Mouse (Mus musculus) spleen, postnatal 10 days (tissue): Measurements from ENCODE around the gene Mrps18b.

Experiments
- DNase-seq, 2 experiments: peaks; one replicate each; pipeline ENCODE4 v3.0.0; 2021 to 2022; ENCODE audit warnings: low spot score in 2 of 2

The Mrps18b gene

DNA sequence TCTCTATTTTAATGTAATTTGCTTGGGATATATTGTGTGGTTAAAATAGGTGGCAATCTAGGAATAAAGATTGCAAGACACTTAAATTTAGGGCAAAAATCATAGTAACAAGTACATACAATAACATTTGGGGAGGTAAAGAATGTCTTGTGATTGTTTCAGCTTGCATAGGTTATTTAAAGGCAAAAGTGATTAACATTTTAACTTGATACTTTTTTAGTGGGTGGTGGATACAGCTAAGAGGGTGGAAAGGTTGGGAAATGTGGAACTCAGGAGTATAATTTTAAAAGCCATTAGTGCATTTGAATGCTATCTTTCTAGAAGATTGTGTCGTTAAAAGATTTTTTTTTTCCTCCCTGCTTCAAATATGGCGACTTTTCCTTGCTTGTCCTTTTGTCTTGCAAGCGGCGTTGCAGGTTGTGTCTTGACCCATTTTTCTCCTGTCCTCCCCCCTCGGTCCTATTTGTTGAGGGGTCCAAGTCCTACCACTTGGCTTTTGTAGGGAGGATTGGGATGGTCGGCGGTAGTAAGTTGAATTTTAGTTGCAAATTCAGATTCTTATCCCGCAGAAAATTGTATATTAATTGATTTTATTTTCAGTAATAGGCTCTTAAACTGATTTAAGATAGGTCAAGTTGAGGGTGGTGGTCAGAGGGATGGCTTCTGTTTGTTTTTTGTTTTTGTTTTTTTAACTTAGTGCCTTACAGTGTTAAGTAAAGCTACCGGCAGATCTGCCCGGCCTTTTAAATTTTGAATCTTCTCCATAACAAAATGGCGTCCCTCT is 2.3 kb upstream of the Mrps18b start:
- peak; percentile 58 to 61 for DNase-seq

DNA sequence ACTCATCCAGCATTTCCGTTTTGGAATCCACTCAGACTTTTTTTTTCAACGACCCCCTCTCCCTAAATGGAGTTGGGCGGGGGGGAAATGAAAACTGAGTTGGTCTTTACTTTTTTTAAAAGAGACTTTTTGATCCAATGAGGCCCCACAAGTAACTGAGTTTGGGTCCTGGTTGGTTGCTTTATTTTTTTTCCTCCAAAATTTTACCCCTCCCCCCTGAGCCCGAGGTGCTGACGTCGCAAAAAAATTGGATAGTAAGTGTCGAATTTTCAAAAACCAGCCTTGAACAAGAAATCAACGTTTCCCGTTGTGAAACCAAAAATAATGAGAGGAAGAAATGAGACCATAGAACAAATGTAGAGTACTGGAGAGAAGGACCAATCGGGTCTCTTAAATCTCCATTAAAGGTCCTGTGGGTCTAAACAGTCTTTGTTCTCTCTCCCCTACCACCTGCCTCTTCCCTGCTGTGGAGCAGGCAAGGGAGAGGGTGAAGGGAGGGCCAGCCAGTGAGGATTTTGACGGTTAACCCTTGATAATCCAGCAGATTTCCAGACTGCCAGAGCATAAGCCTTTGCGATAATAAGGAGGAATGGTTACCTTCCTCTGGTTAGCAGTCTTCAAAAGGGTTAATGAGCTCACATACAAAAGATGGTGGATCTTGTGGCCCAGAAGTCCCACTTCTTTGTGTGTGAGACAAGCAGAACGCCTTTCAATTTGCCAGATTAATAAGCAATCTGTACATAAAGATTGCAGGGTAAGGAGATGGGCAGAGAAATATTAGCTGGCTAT is 1.5 kb upstream of the Mrps18b start:
- peak; percentile 51 to 65 for DNase-seq

DNA sequence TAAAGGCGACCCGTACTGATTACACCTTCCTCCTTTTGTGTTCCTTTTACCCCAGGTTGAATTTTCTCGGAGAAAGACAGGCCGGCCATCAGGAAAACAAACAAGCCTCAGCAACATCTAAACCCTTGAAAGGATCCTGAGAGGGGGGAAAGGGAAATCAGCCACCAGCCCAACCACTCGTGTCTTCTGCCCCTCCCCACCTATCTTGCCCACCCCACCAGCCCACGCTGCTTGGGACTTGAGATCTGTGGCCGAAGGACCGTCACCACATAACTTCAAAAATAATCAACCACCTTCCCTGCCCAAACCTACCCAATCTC is 914 bp upstream of the Mrps18b start:
- peak in 1 of 2 experiments; percentile 54 for DNase-seq

DNA sequence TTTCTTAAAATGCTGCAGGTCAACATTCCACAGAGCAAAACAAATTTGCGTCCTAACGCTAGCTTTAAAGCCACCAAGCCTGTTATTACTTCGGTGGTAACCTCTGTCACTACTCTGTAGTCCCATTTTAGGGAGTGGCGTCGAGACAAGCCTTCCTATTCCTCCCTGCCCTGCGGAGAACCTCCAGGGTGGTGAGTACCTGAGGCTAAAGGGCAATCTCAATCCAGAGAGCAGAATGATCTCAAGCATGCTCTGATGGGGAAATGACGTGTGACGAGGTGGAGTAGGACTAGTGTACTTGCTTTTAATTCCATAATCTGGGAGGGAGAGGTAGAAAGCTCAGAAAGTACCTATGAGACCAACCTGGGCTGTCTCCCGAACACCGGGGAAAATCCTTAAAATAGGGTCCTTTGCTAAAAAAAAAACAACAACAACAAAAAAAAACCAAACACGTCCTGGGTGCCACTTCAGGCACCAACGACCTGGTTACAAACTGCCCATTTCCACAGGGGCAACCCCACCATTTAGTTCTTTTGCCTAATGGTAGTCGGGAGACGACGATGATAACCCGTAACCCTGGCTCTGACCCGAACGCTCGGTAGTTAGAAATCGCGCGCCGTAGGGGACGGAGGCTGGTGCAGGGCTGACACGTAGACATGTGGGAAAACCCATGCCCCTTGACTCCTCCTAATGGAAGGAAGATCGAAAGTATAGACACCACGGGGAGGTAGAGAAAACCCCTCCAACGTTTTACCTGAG is 472 bp downstream of the Mrps18b start:
- no peak for DNase-seq

DNA sequence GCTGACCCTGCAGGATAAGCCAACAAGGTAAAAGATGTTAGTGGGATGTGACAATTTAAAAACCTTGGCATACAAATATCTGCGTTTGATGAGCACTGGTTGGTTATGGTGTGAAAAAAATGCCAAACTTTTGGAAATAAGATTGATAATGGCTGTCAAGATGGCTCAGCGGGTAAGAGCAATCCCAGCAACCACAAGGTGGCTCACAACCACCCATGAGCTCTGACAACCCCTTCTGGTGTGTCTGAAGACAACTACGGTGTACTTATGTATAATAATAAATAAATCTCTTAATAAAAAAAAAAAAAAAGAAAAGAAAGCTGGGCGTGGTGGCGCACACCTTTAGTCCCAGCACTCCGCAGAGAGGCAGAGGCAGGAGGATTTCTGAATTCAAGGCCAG is 1.2 kb downstream of the Mrps18b start:
- DNase-seq: no peak

DNA sequence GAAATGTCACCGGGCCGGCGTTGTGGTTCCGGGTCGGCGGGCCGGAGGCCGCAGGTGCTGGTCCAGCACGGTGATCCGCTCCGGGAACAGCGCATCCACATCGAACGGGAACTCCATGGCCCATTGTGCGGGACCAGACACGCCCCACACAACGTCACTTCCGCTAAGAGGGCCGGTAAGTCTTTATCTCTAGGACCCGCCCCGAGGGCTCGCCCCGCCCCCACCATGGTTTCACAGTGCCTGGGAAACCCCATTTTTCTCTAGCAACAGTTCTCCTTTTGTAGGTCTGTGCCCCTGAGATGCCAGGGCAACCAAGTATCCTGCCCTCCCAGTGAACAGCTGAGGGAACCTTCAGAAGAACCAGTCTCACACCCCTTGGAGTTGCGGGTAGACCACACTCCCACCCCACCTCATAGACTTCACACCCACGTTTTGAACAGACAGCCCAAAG is 6.2 kb downstream of the Mrps18b start, which contains the start of gene Atat1:
Gene Atat1 (minus strand): TSS at position 157 of the 451 bp plus-strand sequence.
- peak; percentile 94 to 99 for DNase-seq

DNA sequence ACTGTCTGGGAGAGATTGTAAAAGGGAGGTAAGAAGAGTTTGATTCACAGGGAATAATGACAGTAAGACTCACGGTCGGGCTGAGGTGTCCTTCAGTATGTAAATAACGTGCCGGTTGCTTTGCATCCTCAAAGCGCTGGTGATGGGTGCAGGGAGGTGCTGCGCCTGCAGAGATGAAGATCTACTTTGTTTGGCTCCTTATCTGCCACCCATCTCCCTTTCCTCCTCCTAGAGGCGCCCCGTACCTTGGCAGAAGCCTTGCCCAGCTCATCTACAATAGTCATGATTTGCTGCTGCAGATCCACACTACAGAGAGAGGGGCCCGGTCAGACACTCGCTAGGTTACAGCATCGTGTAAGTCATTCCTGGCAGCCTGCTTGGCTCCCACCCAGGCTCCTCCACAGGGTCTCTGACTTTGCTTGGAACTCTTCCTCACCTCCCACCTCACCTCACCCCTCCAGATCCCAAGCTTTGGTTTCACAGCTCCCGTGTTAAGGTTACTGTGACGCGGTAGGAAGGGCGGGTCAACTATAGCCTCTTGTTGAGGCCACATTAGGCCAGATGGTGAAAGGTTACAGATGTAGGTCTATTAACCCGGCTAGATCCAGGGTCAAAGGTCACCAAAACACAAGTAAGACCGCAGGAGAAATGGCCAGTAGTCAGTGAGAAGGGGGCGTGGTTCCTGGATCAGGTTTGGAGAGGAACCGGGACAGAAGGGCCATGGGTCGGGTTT is 6.8 kb downstream of the Mrps18b start:
- no peak for DNase-seq

DNA sequence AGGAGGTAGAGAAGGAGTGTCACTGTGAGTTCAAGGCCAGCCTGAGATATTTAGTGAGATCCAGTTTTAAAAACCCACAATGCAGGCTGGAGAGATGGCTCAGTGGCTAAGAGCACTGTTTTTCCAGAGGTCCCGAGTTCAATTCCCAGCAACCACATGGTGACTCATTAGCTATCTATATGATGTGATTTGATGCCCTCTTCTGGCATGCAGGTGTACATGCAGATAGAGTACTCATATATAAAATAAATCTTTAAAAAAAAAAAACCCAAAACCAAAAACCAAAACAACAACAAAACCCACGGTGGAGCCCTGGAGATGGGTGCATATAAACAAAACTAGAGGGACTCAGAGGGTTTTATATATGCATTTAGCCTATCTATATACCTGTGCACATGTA is 8.6 kb downstream of the Mrps18b start:
- no peak for DNase-seq

DNA sequence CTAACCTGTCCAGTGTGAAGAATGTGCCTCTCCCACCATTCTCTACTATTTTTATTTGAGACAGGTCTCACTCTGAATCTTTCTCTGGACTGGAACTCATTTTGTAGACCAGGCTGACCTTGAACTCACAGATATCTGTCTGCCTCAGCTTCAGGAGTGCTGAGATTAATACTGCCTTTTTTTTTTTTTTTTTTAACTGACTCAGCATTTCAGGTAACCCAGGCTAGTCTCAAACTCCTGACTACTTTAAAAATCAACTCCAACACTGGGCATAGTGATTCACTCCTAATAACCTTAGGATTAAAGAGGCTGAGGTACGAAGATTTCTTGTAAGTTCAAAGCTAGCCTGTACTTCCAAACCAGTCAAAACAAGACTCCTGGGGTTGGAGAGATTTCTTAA is 10.6 kb downstream of the Mrps18b start:
- DNase-seq: no peak

DNA sequence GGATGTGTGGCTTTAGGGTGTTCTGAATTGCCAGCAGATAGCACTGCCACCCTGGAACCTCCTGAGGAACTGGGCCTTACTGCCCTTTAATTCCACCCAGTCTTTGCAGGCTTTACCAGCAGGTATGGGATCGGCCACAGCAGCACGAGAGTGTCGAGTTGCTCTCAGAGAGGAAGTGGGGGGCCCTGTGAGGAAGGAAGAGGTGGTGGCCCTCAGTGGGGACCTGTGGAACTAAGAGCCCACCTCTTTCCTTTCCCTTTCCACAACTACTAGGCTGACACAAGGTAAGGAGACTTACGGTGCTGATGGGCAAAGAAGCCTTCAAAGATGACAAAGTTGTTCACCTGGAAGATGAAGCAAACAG is 12.2 kb downstream of the Mrps18b start:
- no peak for DNase-seq

DNA sequence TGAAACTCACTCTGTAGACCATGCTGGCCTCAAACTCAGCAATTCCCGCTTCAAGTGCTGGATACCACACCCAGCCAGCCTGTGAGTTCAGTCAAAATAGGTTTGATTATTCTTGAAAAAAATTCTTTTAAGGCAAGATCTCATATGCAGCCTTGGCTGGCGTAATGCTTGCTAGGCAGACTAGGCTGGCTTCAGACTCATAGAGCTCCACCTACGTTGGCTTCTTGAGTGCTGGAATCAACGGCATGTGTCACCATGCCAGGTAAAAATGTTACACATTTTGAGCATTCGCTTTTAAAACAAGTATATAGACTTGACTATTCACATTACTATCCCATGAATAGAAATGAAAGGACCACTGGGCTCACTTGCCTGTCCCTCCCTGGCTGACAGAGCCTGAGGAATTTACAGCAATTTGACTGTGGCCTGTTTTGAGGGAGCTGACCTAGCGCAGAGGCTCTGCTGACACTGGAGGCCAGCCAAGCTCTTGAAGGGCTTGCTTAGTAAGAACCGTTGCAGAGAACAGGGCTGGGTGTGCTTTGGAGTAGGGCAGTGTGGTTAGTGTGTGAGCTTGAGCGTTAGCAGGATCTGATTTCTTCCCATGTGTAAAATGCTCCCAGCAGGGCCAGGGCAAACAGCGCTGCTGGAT is 12.7 kb downstream of the Mrps18b start:
- no peak for DNase-seq

DNA sequence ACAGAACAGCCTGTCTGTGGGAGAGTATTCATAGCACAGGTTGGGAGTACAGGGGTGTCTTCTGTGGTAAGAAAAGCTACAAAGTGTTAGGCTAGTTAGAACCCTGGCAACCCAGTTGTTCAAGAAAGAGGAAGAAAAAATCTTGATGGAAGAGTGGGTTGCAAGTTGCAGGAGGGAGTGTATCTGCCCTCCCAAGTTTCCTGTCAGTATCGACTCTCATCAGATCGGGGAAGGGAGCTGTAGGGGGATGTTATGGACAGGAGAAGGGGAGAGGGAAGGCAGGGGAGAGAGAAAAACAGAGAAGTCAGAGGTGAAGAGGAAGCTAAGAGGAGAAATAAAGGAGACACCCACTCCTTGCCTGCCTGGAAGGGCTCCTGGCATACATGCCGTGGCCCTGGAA is 15.6 kb downstream of the Mrps18b start:
- DNase-seq: no peak

DNA sequence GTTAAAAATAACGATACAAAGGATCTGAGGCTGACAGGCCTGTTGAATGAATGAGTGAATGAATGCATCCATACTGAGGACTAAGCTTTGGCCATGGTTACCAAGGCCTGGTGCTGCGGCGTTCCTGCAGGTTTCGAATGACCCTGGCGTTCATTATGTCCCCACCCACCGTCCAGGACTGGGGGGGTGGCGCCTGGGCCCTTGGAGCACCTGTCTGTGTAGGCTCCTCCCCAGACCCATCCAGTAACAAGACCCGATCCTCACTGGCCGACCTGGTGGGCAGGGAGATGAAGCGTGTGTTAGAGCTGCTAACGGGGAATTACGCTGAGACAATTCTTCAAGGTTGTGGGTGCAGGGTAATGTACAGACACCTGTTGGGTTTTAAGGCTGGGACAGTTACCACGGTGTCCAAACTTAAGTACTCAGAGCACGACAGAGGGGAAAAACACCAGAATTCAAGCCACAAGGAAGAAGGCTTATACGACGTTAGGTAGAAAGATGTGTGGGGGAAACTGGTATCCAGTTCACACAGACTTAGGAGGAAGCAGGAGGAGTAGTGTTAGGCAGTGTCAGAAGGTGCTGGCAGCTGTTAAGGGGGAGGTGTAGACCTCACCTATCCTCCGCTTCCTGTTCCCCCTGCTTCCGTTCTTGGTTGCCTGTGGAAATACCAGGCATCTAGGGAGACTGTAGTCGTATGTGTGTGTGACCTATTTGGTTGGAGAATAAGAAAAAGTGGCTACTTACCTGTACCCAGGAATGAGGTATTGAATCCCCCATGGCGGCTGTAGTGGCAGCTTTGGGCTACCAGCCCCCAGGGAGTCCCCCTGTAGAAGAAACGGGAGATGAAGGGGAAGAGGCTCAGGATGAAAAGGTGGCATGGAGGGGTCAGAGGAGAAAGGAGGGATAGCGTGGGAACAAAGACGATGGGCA is 18.3 kb downstream of the Mrps18b start:
- peak in 1 of 2 experiments; percentile 27 for DNase-seq

DNA sequence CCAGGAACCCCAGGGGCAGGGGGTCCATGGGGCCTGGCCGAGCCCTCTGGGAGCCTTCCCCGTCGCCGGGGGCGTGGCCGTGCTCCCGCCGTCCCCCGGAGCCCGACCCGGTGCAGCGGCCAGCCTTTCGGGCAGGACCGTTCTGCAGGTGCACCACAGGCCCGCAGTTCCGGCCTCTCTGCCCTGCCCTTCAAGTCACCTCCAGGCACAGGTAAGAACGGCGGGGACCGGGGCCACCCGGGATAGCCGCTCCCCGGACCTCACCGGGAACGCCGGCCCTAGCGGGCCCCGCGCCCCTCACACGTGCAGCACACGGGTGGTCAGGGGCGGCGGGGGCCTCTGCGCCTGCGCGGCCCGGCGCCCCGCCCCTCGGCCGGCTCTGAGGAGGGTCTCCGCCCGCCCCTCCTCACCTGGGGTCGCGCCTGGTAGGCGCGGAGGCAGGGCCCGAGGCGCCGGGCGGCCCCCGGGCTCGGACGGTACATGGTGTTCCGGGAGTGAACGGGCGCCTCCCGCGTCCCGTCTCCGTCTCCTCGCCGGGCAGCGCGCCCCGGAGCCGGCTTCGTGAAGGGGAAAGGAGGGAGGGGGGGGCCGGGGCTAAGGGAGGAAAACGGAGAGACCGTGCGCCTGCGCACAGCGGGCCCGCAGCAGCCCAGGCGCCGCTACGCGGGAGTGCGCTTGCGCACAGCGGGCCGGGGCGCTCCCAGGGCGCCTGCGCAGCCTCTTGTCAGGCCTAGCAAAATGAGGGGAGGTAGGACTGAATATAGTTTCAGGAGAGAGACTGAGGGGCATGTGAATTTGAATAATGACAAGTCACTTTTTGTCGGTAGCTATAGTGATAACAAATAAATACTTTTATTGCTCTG is 19.2 kb downstream of the Mrps18b start, which contains the start of gene 2310061I04Rik:
Gene 2310061I04Rik (minus strand): TSS at position 651 of the 863 bp plus-strand sequence.
- DNase-seq: peak; percentile 82 to 93

DNA sequence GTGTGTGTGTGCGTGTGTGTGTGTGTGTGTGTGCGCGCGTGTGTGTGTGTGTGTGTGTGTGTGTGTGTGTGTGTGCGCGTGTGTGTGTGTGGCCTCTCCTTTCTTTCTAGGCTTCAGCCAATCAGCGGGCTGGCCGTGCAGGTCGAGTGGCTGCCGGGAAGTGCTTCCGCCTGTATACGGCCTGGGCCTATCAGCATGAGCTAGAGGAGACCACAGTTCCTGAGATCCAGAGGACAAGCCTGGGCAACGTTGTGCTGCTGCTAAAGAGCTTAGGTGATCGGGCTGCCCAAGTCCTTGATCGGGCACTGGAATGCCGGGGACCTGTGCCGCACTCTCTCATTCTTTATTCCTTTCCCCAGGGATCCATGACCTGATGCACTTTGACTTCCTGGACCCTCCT is 28.5 kb downstream of the Mrps18b start:
- DNase-seq: no peak

DNA sequence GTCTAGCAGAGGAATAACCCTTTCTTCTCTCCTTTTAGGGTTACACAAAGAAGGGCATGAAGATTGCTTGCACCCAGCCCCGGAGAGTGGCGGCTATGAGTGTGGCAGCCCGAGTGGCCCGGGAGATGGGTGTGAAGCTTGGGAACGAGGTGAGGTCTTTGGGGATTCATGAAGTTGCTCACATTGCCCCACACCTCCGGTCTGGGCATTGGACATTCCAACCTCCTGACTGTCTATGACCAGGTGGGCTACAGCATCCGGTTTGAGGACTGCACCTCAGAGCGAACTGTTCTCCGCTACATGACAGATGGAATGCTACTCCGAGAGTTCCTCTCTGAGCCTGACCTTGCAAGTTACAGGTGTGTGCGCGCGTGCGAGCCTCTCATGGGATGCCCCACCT is 32.4 kb downstream of the Mrps18b start:
- DNase-seq: no peak

DNA sequence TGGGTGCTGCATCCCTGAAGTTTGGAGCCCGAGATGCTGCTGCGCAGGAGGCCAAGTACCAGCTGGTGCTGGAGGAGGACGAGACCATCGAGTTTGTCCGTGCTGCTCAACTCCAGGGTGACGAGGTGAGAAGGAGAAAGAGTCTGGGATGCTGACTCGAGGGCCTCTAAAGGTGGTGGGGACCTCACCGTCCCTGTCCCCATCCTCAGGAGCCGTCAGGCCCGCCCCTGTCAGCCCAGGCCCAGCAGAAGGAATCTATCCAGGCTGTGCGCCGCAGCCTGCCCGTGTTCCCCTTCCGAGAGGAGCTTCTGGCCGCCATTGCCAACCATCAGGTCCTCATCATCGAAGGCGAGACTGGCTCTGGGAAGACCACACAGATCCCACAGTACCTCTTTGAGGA is 33.3 kb downstream of the Mrps18b start:
- no peak for DNase-seq

DNA sequence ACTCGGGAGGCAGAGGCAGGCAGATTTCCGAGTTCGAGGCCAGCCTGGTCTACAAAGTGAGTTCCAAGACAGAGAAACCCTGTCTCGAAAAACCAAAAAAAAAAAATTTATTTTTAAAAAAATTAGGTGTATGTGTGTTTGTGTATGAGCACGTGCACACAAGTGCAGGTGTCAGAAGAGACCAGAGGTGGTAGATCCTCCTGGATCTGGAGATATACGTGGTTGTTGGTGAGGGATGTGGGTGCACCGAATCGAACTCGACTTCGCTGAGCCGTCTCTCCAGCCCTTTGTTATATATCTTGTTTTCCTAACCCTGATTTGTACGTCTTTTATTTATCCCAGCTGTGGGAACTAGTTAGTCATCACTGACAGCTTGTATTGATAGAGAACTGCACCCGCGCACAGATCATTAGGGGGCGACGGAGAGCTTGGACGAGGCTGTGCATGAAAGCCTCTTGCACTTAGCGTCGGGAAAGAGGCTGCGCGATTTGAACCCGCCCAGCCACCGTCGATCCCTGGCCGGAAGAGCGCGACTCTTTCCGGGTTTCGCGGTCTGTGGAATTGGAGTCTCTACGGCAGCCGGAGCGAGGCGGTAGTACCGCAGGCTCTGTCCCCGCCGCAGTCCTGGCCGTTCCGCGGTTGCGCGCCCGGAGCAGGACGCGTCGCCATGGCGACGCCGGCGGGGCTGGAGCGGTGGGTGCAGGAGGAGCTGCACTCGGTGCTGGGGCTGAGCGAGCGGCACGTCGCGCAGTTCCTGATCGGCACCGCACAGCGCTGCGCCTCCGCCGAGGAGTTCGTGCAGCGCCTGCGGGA is 36.7 kb downstream of the Mrps18b start, which contains the start of gene Dhx16:
Gene Dhx16 (plus strand): TSS at position 575 of the 813 bp plus-strand sequence.
- peak; percentile 89 to 98 for DNase-seq
